Mouse (Mus musculus) myocyte (in vitro differentiated cells): ENCODE data around the gene Tpsb2.

Source experiments
- CEBPB ChIP-seq: IDR thresholded peaks from 2 replicates; pipeline ENCODE4 v1.6.1; 2011; ENCODE audit warnings: mild to moderate bottlenecking, moderate library complexity; ENCODE audit not compliant: poor library complexity, insufficient read depth, severe bottlenecking
- E2F4 ChIP-seq: IDR thresholded peaks from one replicate; pipeline ENCODE4 v1.6.1; 2011; ENCODE audit warnings: mild to moderate bottlenecking, control low read depth, moderate library complexity; ENCODE audit not compliant: insufficient read depth
- MAX ChIP-seq: IDR thresholded peaks from one replicate; pipeline ENCODE4 v1.6.1; 2011; ENCODE audit warnings: low read depth, mild to moderate bottlenecking, control low read depth
- MYOD1 ChIP-seq, 3 experiments: IDR thresholded peaks; one replicate each; pipeline ENCODE4 v1.6.1; 2011; ENCODE audit warnings: control low read depth in 2 of 3, low read depth in 2 of 3, mild to moderate bottlenecking in 2 of 3, moderate library complexity in 1 of 3; ENCODE audit not compliant: insufficient read length in 2 of 3, control insufficient read depth in 1 of 3
- MYOG ChIP-seq, 3 experiments: IDR thresholded peaks; one replicate each; pipeline ENCODE4 v1.6.1; 2011; ENCODE audit warnings: control low read depth in 2 of 3, low read depth in 2 of 3, mild to moderate bottlenecking in 2 of 3; ENCODE audit not compliant: insufficient read length in 2 of 3, control insufficient read depth in 1 of 3, insufficient read depth in 1 of 3
- POLR2A ChIP-seq: IDR thresholded peaks from one replicate; pipeline ENCODE4 v1.6.1; 2011; ENCODE audit warnings: low read depth, mild to moderate bottlenecking, control low read depth, moderate library complexity; ENCODE audit not compliant: insufficient read length
- POLR2AphosphoS2 ChIP-seq: IDR thresholded peaks from one replicate; pipeline ENCODE4 v1.6.1; 2011; ENCODE audit warnings: low read depth, control low read depth; ENCODE audit not compliant: insufficient read length
- REST ChIP-seq: IDR thresholded peaks from one replicate; pipeline ENCODE4 v1.6.1; 2011; ENCODE audit warnings: mild to moderate bottlenecking, control low read depth, moderate library complexity; ENCODE audit not compliant: insufficient read depth, insufficient read length
- SRF ChIP-seq: IDR thresholded peaks from one replicate; pipeline ENCODE4 v1.6.1; 2011; ENCODE audit warnings: low read depth; ENCODE audit not compliant: control insufficient read depth, insufficient read length
- TCF12 ChIP-seq: IDR thresholded peaks from one replicate; pipeline ENCODE4 v1.6.1; 2011; ENCODE audit warnings: mild to moderate bottlenecking, control low read depth; ENCODE audit not compliant: poor library complexity, insufficient read depth, severe bottlenecking
- TCF3 ChIP-seq: IDR thresholded peaks from one replicate; pipeline ENCODE4 v1.6.1; 2011; ENCODE audit warnings: low read depth, control low read depth; ENCODE audit not compliant: insufficient read length
- USF1 ChIP-seq: IDR thresholded peaks from one replicate; pipeline ENCODE4 v1.6.1; 2011; ENCODE audit warnings: low read depth, mild to moderate bottlenecking, control low read depth, moderate library complexity

DNA sequence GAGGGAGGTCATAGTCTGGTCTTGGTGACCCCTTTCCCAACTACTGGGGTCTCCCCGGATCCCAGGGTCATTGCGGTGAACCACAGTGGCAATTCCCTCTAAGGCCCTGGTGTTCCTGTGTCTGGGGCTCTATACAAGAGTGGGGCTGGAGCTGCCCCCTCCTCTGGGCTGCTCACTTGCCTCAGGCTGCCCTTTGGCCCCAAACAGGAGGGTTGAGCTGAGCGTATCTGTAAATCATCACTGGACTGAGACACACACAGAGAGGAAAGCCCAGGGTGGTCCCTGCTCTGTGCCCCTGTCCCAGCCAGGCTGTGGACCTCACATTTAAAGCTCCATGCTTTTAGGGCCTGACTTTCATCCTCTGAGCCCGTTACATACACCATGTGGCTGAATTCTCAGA, 27.9 kb upstream of the Tpsb2 start:
- TF ChIP-seq USF1 (no peak), POLR2A (no peak), CEBPB (no peak), TCF12 (no peak), MYOG (IDR thresholded peaks at IDR 0.05; ENCODE audit: control insufficient read depth in 1 of 3, insufficient read depth in 1 of 3, insufficient read length in 2 of 3, low read depth in 2 of 3) (no peak), MAX (no peak), E2F4 (no peak), TCF3 (no peak), MYOD1 (IDR thresholded peaks at IDR 0.05; ENCODE audit: control insufficient read depth in 1 of 3, insufficient read length in 2 of 3, low read depth in 2 of 3) (no peak), REST (no peak), SRF (no peak), POLR2AphosphoS2 (no peak)
